Comparison of ENCODE assay signal across 20 mouse cellular contexts in the genomic region with DNA sequence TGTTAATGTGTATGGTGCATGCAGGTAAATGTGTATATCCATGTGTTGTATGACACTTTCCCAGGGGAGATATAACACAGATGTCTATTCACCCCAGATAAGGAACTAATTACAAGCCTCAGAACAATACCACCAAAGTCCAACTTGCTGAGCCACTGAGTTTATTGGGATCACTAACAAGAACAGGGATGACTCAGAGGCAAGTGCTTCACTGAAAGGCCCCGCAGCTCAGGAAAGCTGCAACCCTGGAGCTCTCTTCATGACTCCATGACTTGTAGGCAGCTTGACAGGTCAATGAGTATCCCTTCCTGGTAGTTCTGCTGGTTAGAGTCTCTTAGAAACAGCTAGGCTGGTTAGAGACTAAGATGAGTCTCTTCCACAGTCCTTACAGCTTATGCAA.
"Had no signal": no experiment of that assay in that cellular context is flagged by ENCODE, and none has a peak within 500 bp of the region (broad histone marks: within the 10 kb centered on the region; RNA-seq: fewer than 3 reads in every experiment).

No protein-coding gene starts in this region.

- DNase-seq: kidney, adult 2 months; kidney, postnatal 36 days; layer of hippocampus, postnatal 36 days; liver; lung, adult 18-20 months; lung, postnatal 10 days; lung, postnatal 36 days; midbrain, embryonic 14.5 days; right cerebral cortex, adult 18-20 months; thymus, adult 2 months; thymus, postnatal 14 days; thymus, postnatal 4 days had no signal

- H3K4me1 ChIP-seq: limb, embryonic 10.5 days; limb, embryonic 13.5 days; liver, embryonic 12.5 days; liver, embryonic 15.5 days; lung, embryonic 15.5 days had no signal

- H3K27me3 ChIP-seq: limb, embryonic 13.5 days; liver, embryonic 12.5 days; liver, embryonic 15.5 days; lung, embryonic 15.5 days had no signal

- ATAC-seq: liver, embryonic 12.5 days had no signal

- H3K27ac ChIP-seq: kidney, postnatal 0 days; left cerebral cortex, adult 2 months; limb, embryonic 10.5 days; limb, embryonic 13.5 days; liver, embryonic 12.5 days; liver, embryonic 15.5 days; lung, embryonic 15.5 days had no signal

- H3K4me3 ChIP-seq: left cerebral cortex, adult 2 months; limb, embryonic 10.5 days; limb, embryonic 13.5 days; liver, embryonic 12.5 days; liver, embryonic 15.5 days; lung, embryonic 15.5 days had no signal

- H3K9ac ChIP-seq: limb, embryonic 13.5 days; liver, embryonic 12.5 days; liver, embryonic 15.5 days; lung, embryonic 15.5 days had no signal

- H3K36me3 ChIP-seq: limb, embryonic 10.5 days; limb, embryonic 13.5 days; lung, embryonic 15.5 days had no signal

- H3K9me3 ChIP-seq: limb, embryonic 10.5 days; limb, embryonic 13.5 days; liver, embryonic 12.5 days; liver, embryonic 15.5 days; lung, embryonic 15.5 days had no signal

- H3K4me2 ChIP-seq: limb, embryonic 13.5 days; liver, embryonic 12.5 days; liver, embryonic 15.5 days; lung, embryonic 15.5 days; midbrain, embryonic 11.5 days had no signal
